Mouse (Mus musculus) heart, postnatal 36 days (tissue): ENCODE measurements around the gene Tusc2. TPM values are rescaled to one million over a fixed set of nuclear protein-coding genes. Genes with fewer than 3 reads are reported as not detected.
"Not testable (repeated sequence)": the region's sequence is repeated elsewhere in the genome, so short reads cannot be mapped to it uniquely, and the experiment has no call there.

Experiments
- DNase-seq, 2 experiments: peaks; one replicate each; pipeline ENCODE4 v3.0.0; 2021 to 2022
- intact Hi-C: fragments of 180-260 bp; cut with DNase I; formaldehyde crosslinking; loops from one replicate; pipeline ENCODE4 v1.15.1; 2025
- total RNA-seq, 2 experiments: library from RNA; stranded (reverse); gene quantifications; 2 replicates each; pipeline ENCODE4 v1.2.3; 2021

The Tusc2 gene
- total RNA-seq, 2 experiments from 2014 or later = 35.1 to 35.3 TPM

GRCm38 (mm10) chr9:107544196-107544700, 18.8 kb upstream of the Tusc2 start:
- intact Hi-C loops = no loop called here
- DNase-seq = no peak

- no peak for DNase-seq
- intact Hi-C loops = no loop called here
Measured at GRCm38 (mm10) chr9:107544729-107545128, 18.3 kb upstream of the Tusc2 start.

- intact Hi-C loops = no loop called here
- DNase-seq = no peak
Measured at GRCm38 (mm10) chr9:107545199-107545598, 17.9 kb upstream of the Tusc2 start.

DNA sequence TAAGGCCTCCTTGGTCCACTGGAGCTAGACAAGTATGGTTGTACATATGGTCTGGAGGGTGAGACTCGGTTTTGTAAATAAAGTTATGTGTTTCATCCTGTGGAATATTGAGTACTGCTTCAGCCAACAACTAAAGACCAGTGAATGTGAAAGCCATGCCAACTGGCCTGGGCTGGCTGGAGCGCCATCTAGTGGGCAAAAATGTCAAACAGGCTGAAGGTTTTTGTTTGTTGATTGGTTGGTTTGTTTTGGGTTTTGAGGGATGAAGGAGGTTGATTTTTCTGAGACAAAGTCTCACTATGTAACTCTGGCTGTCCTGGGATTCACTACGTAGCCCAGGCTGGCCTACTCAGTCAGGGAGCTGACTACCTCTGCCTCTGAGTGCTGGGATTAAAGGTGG, 17.5 kb upstream of the Tusc2 start:
- intact Hi-C loops = no loop called here
- peak; percentile 77 to 81 for DNase-seq

- intact Hi-C loops = no loop called here
- DNase-seq = peak; percentile 81 to 82
Measured at GRCm38 (mm10) chr9:107547026-107547425, 16.0 kb upstream of the Tusc2 start, which contains the start of gene Zmynd10. Gene Zmynd10, plus strand, starts transcription at chr9:107547298.

DNA sequence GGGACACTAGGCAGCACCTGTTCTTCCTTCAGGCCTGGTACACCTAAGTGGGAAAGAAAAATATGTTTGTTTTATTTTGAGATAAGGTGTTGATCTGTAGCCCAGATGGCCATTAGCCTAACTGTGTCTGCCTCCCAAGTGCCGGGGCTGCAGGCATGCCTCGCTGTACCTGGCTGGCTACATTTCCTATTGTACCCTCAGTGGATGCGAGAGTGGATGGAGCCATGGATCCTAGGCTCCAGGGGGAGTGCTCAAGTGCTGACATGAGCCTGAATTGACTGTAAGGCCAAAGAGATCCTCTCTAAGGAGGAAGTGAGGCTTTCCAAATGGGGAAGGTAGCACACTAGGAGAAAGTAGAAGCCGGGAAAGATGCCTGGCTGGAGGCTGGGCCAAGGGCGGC, 15.1 kb upstream of the Tusc2 start:
- no peak for DNase-seq
- intact Hi-C loops = no loop called here

DNA sequence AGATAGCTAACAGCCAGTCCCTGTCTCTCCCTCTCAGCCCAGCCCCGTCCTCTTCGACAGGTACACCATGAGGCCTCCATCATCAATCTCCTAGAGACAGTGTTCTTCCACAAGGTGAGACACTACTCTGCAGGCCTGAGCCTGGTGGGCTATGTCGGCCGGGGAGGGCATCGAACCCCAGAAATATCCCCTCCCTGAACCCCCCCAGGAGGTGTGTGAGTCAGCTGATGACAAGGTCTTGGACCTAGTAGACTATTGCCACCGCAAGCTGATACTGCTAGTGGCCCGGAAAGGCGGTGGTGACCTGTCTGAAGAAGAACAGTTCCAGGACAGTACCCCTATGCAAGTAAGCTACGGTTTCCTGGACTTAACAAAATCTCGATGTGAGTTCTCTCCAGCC, 14.2 kb upstream of the Tusc2 start:
- intact Hi-C loops = no loop called here
- no peak for DNase-seq

GRCm38 (mm10) chr9:107549297-107550074, 13.6 kb upstream of the Tusc2 start:
- intact Hi-C loops = no loop called here

DNA sequence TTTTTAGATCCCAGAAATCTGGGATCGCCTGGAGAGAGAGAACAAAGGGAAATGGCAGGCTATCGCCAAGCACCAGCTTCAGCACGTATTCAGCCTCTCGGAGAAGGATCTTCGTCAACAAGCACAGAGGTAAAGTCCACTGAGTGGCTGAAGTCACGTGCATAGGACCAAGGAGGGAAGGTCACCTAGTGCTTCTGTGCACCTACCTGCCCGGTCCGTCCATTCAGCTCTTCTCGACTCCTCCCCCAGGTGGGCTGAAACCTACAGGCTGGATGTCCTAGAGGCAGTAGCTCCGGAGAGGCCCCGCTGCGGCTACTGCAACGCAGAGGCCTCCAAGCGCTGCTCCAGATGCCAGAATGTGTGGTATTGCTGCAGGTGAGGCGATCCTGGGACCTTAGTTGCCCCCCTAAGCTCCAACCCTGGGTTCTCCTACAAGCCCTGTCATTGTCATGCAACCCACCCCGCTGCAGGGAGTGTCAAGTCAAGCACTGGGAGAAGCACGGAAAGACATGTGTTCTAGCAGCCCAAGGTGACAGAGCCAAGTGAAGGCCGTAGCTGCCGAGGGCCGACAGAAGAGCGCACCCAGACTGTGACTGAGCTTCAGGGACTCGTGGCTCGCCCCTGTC, 12.5 kb upstream of the Tusc2 start:
- intact Hi-C loops = no loop called here

More at GRCm38 (mm10) chr9:107549297-107550074, 13.6 kb upstream of the Tusc2 start:
- DNase-seq = no peak

GRCm38 (mm10) chr9:107551117-107551889, 11.8 kb upstream of the Tusc2 start, which contains the start of gene Rassf1:
Gene Rassf1, plus strand, starts transcription at chr9:107551555.
- peak; percentile 71 to 76 for DNase-seq
- intact Hi-C loops = no loop called here

More for the DNA sequence above, 12.5 kb upstream of the Tusc2 start:
- no peak for DNase-seq

- intact Hi-C loops = no loop called here
- DNase-seq = no peak
Measured at GRCm38 (mm10) chr9:107551890-107552355, 11.1 kb upstream of the Tusc2 start.

- no peak for DNase-seq
- intact Hi-C loops = no loop called here
Measured at GRCm38 (mm10) chr9:107552690-107553393, 10.2 kb upstream of the Tusc2 start.

DNA sequence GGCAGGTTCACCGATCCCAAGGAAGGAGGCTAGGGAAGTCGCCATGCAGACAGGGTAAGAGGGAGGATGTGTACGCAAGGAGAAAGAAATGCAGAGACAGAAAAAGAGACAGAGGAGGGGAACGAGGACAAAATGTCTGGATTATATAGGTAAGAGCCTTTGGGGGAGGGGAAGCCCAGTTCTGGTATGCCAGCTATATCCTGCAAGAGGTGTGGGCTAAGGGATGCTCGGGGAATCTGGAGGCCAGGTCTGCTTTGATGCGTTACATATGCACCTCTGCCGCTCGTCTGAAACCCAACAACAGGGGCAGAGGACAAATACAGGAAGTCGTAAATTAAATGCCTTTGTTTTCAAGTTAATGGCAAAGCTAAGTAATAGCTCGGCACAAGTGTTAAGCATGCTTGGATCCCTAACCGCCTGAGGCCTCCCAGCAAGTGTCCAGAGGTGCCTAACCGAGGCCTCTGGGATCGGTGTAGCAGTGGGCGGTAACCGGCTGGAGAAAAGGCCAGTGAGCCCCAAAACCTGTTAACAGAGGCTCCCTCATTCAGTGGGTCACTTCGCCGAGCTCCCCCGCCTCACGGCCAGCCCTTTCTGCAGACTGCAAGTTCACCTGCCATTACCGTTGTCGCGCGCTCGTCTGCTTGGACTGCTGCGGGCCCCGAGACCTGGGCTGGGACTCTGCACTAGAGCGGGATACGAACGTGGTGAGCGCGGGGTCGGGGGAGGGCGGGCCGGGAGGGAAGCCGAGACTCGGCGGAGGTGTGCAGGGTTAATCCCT, 9.3 kb upstream of the Tusc2 start:
- intact Hi-C loops = no loop called here
- no peak for DNase-seq

DNA sequence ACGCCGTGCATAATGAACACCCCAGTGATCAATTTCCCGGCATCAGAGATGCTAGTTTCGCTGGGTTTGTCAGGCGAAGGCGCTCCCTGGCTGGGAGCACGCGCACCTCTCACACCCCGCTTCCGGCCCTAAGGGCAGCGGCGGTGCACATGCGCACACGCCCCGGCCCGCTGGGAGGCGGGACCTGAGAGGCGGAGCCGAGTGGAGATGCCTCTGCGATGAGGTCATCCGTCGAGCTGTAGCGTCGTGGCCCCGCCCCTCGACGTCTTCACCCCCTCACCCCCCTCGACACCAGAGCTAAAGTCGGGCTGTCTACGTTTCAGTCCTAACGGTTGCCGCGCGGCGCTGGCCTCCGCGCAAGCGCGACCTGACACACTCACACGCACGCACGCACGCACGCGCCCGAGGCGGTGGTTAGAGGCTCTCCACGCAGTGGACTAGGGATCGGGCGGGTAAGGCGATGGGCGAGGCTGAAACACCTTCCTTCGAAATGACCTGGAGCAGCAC, 8.7 kb upstream of the Tusc2 start:
- DNase-seq = peak; percentile 91

DNA sequence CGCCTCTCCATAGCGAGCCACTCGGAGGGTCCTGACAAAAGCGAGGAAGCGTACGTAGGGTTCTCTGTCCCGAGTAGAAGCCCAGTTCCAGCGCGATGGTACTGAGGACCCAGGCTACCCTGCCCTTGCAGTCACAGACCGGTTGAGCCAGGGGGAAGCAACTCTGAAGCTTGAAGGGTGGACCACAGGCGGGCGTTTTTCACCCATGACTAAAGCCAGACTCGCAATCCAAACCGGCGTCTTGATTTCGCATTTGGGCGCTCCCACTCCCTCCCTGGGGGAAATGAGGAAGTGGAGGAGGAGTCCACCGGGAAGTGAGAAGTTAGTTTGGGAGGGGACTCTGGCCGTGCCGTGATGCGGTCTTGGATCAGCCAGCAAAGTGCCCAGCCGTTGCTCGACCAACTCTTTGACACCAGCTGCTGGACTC, 8.0 kb upstream of the Tusc2 start:
- DNase-seq = peak; percentile 71 to 81
- intact Hi-C loops = no loop called here

More for the DNA sequence above, 8.7 kb upstream of the Tusc2 start:
- intact Hi-C loops = no loop called here

- intact Hi-C loops = no loop called here
- no peak for DNase-seq
Measured at GRCm38 (mm10) chr9:107555701-107556100, 7.4 kb upstream of the Tusc2 start.

GRCm38 (mm10) chr9:107556346-107556745, 6.7 kb upstream of the Tusc2 start:
- intact Hi-C loops = no loop called here
- no peak for DNase-seq

- not testable (repeated sequence) for DNase-seq
- intact Hi-C loops = loop anchor here (5.0 kb wide), 1 partner anchor 67 kb away; no protein-coding TSS in a partner anchor
Measured at GRCm38 (mm10) chr9:107565556-107565955, 2.5 kb downstream of the Tusc2 start.
